Mouse (Mus musculus) heart, postnatal 10 days (tissue): Measurements from ENCODE around the gene Ano1. TPM values are rescaled to one million over a fixed set of nuclear protein-coding genes. Genes with fewer than 3 reads are reported as not detected.
A peak's percentile ranks its signal among the peaks of the same experiment; 100 is the strongest.

Experiments used
- DNase-seq, 2 experiments: peaks; one replicate each; pipeline ENCODE4 v3.0.0; 2021
- intact Hi-C: fragments of 180-260 bp; cut with DNase I; formaldehyde crosslinking; loops from one replicate; pipeline ENCODE4 v1.15.1; 2025
- total RNA-seq, 2 experiments: library from RNA; stranded (reverse); gene quantifications; 2 replicates each; pipeline ENCODE4 v1.2.3; 2021

Ano1 gene
- total RNA-seq, 2 experiments from 2014 or later, result 18.9 to 24.6 TPM

- DNase-seq, result no peak
- intact Hi-C loops, result no loop called here
Measured at GRCm38 (mm10) chr7:144724283-144724682, 27.5 kb downstream of the Ano1 start.

GRCm38 (mm10) chr7:144719956-144720355 is 31.8 kb downstream of the Ano1 start:
- no peak for DNase-seq
- intact Hi-C loops, result no loop called here

- no peak for DNase-seq
- intact Hi-C loops, result no loop called here
Measured at GRCm38 (mm10) chr7:144717736-144718135, 34.0 kb downstream of the Ano1 start.

GRCm38 (mm10) chr7:144697870-144698269 is 53.9 kb downstream of the Ano1 start:
- no peak for DNase-seq
- intact Hi-C loops, result no loop called here

GRCm38 (mm10) chr7:144696764-144697704 is 54.7 kb downstream of the Ano1 start:
- DNase-seq, result peak in 1 of 2 experiments; percentile 32
- intact Hi-C loops, result no loop called here

- intact Hi-C loops, result no loop called here
- no peak for DNase-seq
Measured at GRCm38 (mm10) chr7:144689855-144690254, 61.9 kb downstream of the Ano1 start.

GRCm38 (mm10) chr7:144689136-144689535 is 62.6 kb downstream of the Ano1 start:
- peak; percentile 26 to 35 for DNase-seq
- intact Hi-C loops, result no loop called here

GRCm38 (mm10) chr7:144687663-144688381 is 64.0 kb downstream of the Ano1 start:
- intact Hi-C loops, result no loop called here
- DNase-seq, result no peak

GRCm38 (mm10) chr7:144684947-144685346 is 66.8 kb downstream of the Ano1 start:
- DNase-seq, result no peak
- intact Hi-C loops, result no loop called here

- DNase-seq, result no peak
- intact Hi-C loops, result no loop called here
Measured at GRCm38 (mm10) chr7:144684467-144684866, 67.3 kb downstream of the Ano1 start.

- intact Hi-C loops, result no loop called here
- DNase-seq, result no peak
Measured at GRCm38 (mm10) chr7:144680096-144680495, 71.7 kb downstream of the Ano1 start.

GRCm38 (mm10) chr7:144678241-144679030 is 73.3 kb downstream of the Ano1 start:
- peak; percentile 48 to 51 for DNase-seq
- intact Hi-C loops, result no loop called here

- intact Hi-C loops, result no loop called here
- no peak for DNase-seq
Measured at GRCm38 (mm10) chr7:144677341-144678086, 74.3 kb downstream of the Ano1 start.

- intact Hi-C loops, result no loop called here
- DNase-seq, result no peak
Measured at GRCm38 (mm10) chr7:144675632-144676031, 76.1 kb downstream of the Ano1 start.

- intact Hi-C loops, result loop anchor here (5.0 kb wide), 1 partner anchor 107 kb away; no protein-coding TSS in a partner anchor
- DNase-seq, result no peak
Measured at GRCm38 (mm10) chr7:144669895-144670294, 81.9 kb downstream of the Ano1 start.

GRCm38 (mm10) chr7:144668603-144669278 is 83.0 kb downstream of the Ano1 start:
- no peak for DNase-seq
- intact Hi-C loops, result no loop called here

GRCm38 (mm10) chr7:144667091-144667490 is 84.7 kb downstream of the Ano1 start:
- intact Hi-C loops, result no loop called here
- no peak for DNase-seq

- DNase-seq, result no peak
- intact Hi-C loops, result no loop called here
Measured at GRCm38 (mm10) chr7:144665585-144665984, 86.2 kb downstream of the Ano1 start.

GRCm38 (mm10) chr7:144663566-144663965 is 88.2 kb downstream of the Ano1 start:
- DNase-seq, result no peak
- intact Hi-C loops, result no loop called here
